ENCODE assay signal across 31 mouse cellular contexts in the genomic region with DNA sequence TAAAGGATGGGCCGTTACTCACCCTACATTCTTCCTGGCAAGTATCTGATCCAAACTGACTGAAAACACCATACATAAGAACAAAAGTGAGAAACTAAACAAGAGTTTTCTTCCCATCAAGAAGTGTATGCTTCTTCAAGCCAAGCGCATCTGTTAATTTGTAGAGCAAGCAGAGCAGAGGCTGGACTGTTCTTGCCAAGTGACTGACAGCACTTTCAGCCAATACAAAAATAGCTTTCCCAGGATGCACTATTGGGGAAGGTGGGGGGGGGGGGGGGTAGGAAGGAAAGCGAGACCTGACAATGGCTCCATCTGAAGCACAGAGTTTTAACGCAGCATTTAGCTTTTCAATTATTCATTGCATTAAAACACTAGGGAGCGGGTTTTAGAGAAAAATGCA. TPM values are rescaled to one million over a fixed set of nuclear protein-coding genes. Genes with fewer than 3 reads are reported as not detected.
DNase-seq lines count a peak whose midpoint lies in the region; ATAC-seq and TF ChIP-seq lines count a peak whose summit lies in the region.
"Had no signal": no experiment of that assay in that cellular context is flagged by ENCODE, and none has a peak within 500 bp of the region (broad histone marks: within the 10 kb centered on the region; RNA-seq: fewer than 3 reads in every experiment).

A gene (minus strand): TSS at position 180 of the 400 bp plus-strand sequence.

- H3K27me3 ChIP-seq in forebrain, postnatal 0 days (ENCODE audit: insufficient read depth, low read length), result no peaks in the 10 kb centered on the region
- no peaks in the 10 kb centered on the region for H3K27me3 ChIP-seq in forebrain, embryonic 15.5 days
- H3K27me3 ChIP-seq: forebrain, embryonic 13.5 days; limb, embryonic 13.5 days; liver, embryonic 13.5 days; midbrain, embryonic 15.5 days; neural tube, embryonic 15.5 days had no signal

- WGBS in forebrain, postnatal 0 days, result 75% methylated on average over 5 of the region's 5 CpGs
- WGBS in forebrain, embryonic 15.5 days, result 76% methylated on average over 5 of the region's 5 CpGs

- no peak for TF ChIP-seq CTCF in forebrain, postnatal 0 days (IDR thresholded peaks at IDR 0.05; ENCODE audit: low read depth)

- H3K9ac ChIP-seq in forebrain, postnatal 0 days, result no peak within 1 kb of the TSS
- H3K9ac ChIP-seq in forebrain, embryonic 15.5 days (replicated peaks), result no peak within 1 kb of the TSS
- H3K9ac ChIP-seq: forebrain, embryonic 13.5 days; hindbrain, embryonic 14.5 days; limb, embryonic 13.5 days; liver, embryonic 13.5 days; lung, embryonic 14.5 days; midbrain, embryonic 15.5 days; neural tube, embryonic 15.5 days had no signal

- no peaks in the 10 kb centered on the region for H3K4me1 ChIP-seq in forebrain, postnatal 0 days (ENCODE audit: insufficient read depth)
- no peaks in the 10 kb centered on the region for H3K4me1 ChIP-seq in forebrain, embryonic 15.5 days
- H3K4me1 ChIP-seq: embryonic facial prominence, embryonic 10.5 days; forebrain, embryonic 13.5 days; limb, embryonic 13.5 days; liver, embryonic 13.5 days; midbrain, embryonic 15.5 days; neural tube, embryonic 15.5 days had no signal

- ATAC-seq in forebrain, postnatal 0 days, result peak; percentile 51; the same call in 1 of the 2 replicates
- ATAC-seq in forebrain, embryonic 15.5 days (replicated peaks), result no peak
- ATAC-seq: forebrain, embryonic 13.5 days; midbrain, embryonic 15.5 days had no signal

- no peak within 1 kb of the TSS for H3K4me2 ChIP-seq in forebrain, postnatal 0 days (ENCODE audit: low read depth)
- H3K4me2 ChIP-seq in forebrain, embryonic 15.5 days (replicated peaks), result no peak within 1 kb of the TSS
- H3K4me2 ChIP-seq: forebrain, embryonic 13.5 days; hindbrain, embryonic 14.5 days; limb, embryonic 13.5 days; liver, embryonic 13.5 days; lung, embryonic 14.5 days; midbrain, embryonic 15.5 days; neural tube, embryonic 15.5 days had no signal

- no peak within 1 kb of the TSS for H3K4me3 ChIP-seq in forebrain, postnatal 0 days (ENCODE audit: low read depth, low read length)
- no peak within 1 kb of the TSS for H3K4me3 ChIP-seq in forebrain, embryonic 15.5 days
- H3K4me3 ChIP-seq: embryonic facial prominence, embryonic 10.5 days; forebrain, embryonic 13.5 days; limb, embryonic 13.5 days; liver, embryonic 13.5 days; midbrain, embryonic 15.5 days; myocyte; neural tube, embryonic 15.5 days had no signal

- no peaks in the 10 kb centered on the region for H3K9me3 ChIP-seq in forebrain, postnatal 0 days (ENCODE audit: low read length)
- H3K9me3 ChIP-seq in forebrain, embryonic 15.5 days, result no peaks in the 10 kb centered on the region
- H3K9me3 ChIP-seq: forebrain, embryonic 13.5 days; limb, embryonic 13.5 days; liver, embryonic 13.5 days; midbrain, embryonic 15.5 days; neural tube, embryonic 15.5 days had no signal

- no peak within 1 kb of the TSS for H3K27ac ChIP-seq in forebrain, postnatal 0 days (ENCODE audit: low read depth, low read length)
- H3K27ac ChIP-seq in forebrain, embryonic 15.5 days (replicated peaks), result no peak within 1 kb of the TSS
- H3K27ac ChIP-seq: embryonic facial prominence, embryonic 10.5 days; forebrain, embryonic 13.5 days; hindbrain, embryonic 14.5 days; limb, embryonic 13.5 days; liver, embryonic 13.5 days; midbrain, embryonic 15.5 days; neural tube, embryonic 15.5 days; stomach, postnatal 0 days had no signal

- no peaks in the 10 kb centered on the region for H3K36me3 ChIP-seq in forebrain, postnatal 0 days (ENCODE audit: insufficient read depth)
- H3K36me3 ChIP-seq in forebrain, embryonic 15.5 days, result no peaks in the 10 kb centered on the region
- H3K36me3 ChIP-seq: embryonic facial prominence, embryonic 10.5 days; limb, embryonic 13.5 days; liver, embryonic 13.5 days; midbrain, embryonic 15.5 days; neural tube, embryonic 15.5 days had no signal

- no peak for DNase-seq in forebrain, postnatal 0 days
- DNase-seq in right cerebral cortex, adult 18-20 months, result peak; percentile 37
- DNase-seq in right cerebral cortex, postnatal 36 days (ENCODE audit: low spot score in 2 of 2), result no peak
- DNase-seq in left cerebral cortex, adult 8-10 months (ENCODE audit: low spot score in 2 of 2), result no peak
- no peak for DNase-seq in kidney, adult 11 months
- DNase-seq in neural tube, embryonic 10.5 days (ENCODE audit: extremely low spot score, low spot score), result no peak
- DNase-seq: adrenal gland, postnatal 10 days; B cell, adult 2 months; cerebellum, adult 11 months; cerebellum, postnatal 25 days; gastrocnemius, postnatal 10 days; heart, adult 18-20 months; heart, postnatal 36 days; kidney, postnatal 36 days; liver, embryonic 13.5 days; lung, embryonic 14.5 days; lung, postnatal 36 days; right cerebral cortex, postnatal 4 days; thymus, postnatal 25 days had no signal

RNA-seq across cellular contexts. Expression of the gene that starts here (rescaled TPM):
- 7.5 and 8.2 TPM in 2 replicates for total RNA-seq in forebrain, postnatal 0 days (2014; rRNA removed)
- polyA plus RNA-seq in forebrain, postnatal 0 days (2015; fragmentation: Nextera tagmentation; extraction: Ambion mirVana), result 7.4 and 10.0 TPM in 2 replicates
- polyA plus RNA-seq in forebrain, embryonic 15.5 days (2015; fragmentation: Nextera tagmentation; extraction: Ambion mirVana), result 4.7 and 5.5 TPM in 2 replicates
- 10 to 100 TPM; 22.5 to 27.0 (median 24.9) TPM for total RNA-seq in left cerebral cortex, adult 8-10 months (2022)
- total RNA-seq: gastrocnemius, postnatal 10 days; heart, adult 18-20 months; megakaryocyte-erythroid progenitor cell, adult 5-6 weeks had no signal
- polyA plus RNA-seq: intestine, embryonic 14.5 days; kidney, embryonic 14.5 days; liver, embryonic 13.5 days; lung, embryonic 14.5 days; myocyte had no signal
